Mouse (Mus musculus) C2C12 (cell line): ENCODE measurements at regions not wholly inside any gene's neighbourhood (a gene's known extent, or its start where the extent isn't known, plus 50 kb on each side); places are given as distances from the start of the nearest gene placed in this dataset.

Experiments used
- CEBPB ChIP-seq: IDR thresholded peaks from one replicate; pipeline ENCODE4 v1.6.1; 2011; ENCODE audit warnings: low read depth, mild to moderate bottlenecking, control low read depth, moderate library complexity
- CTCF ChIP-seq: IDR thresholded peaks from one replicate; pipeline ENCODE4 v1.5.1; 2011; ENCODE audit not compliant: control insufficient read depth, insufficient read depth, insufficient read length
- FOSL1 ChIP-seq: IDR thresholded peaks from one replicate; pipeline ENCODE4 v1.8.0; 2011; ENCODE audit warnings: mild to moderate bottlenecking, low read length; ENCODE audit not compliant: poor library complexity, insufficient read depth, severe bottlenecking
- MAX ChIP-seq: IDR thresholded peaks from one replicate; pipeline ENCODE4 v1.6.1; 2011; ENCODE audit warnings: mild to moderate bottlenecking, control low read depth
- MYOD1 ChIP-seq: IDR thresholded peaks from one replicate; pipeline ENCODE4 v1.6.1; 2011; ENCODE audit warnings: low read depth; ENCODE audit not compliant: control insufficient read depth, insufficient read length
- MYOG ChIP-seq: IDR thresholded peaks from one replicate; pipeline ENCODE4 v1.6.1; 2011; ENCODE audit not compliant: control insufficient read depth, insufficient read length; ENCODE audit errors: extremely low read depth
- USF1 ChIP-seq: IDR thresholded peaks from one replicate; pipeline ENCODE4 v1.6.1; 2011; ENCODE audit warnings: low read depth, mild to moderate bottlenecking, control low read depth, moderate library complexity

DNA sequence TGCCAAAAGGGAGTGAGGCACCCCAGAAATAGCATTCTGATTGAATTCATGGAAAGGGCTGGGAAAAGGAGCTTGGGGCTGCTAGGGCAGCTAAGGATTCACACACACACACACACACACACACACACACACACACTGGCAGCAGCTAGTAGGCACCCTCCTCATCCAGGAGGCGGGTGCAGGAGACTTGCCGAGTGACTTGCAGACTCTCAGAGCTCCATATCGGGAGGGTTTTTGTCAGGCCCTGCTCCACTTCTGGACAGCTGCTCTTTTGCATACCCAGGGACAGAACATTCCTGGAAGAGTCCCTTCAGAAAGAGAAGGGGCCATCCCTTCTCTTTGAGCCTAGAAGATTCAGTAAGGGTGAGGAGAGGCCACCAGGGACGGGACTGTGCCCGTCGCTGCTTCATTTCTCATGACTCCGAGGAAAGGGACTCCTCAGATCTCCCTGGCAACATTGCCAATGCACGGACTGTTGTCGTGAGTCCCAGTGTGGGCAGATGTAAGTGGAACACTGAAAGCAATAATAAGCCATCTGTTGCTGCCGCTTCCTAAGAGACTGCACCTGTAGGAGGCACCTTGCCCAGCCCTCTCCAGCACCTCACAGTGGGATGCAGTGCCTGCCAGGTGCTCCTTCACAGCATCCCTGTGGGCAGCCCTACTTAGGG lies 130.9 kb upstream of the Ctnnb1 start:
- TF ChIP-seq CTCF (no peak), MAX (no peak), USF1 (no peak), FOSL1 (no peak), MYOD1 (no peak), MYOG (no peak), CEBPB (no peak)
